Mouse (Mus musculus) G1E (cell line): ENCODE measurements at regions not wholly inside any gene's neighbourhood (a gene's known extent, or its start where the extent isn't known, plus 50 kb on each side); places are given as distances from the start of the nearest gene placed in this dataset.

Experiments
- CTCF ChIP-seq: IDR thresholded peaks from 2 replicates; pipeline ENCODE4 v1.5.1; 2012; ENCODE audit warnings: low read depth, low read length, inconsistent platforms, mixed read lengths
- GATA1 ChIP-seq: IDR thresholded peaks from 2 replicates; pipeline ENCODE4 v1.6.1; 2012; ENCODE audit warnings: borderline replicate concordance, low read length, inconsistent platforms, mixed read lengths
- POLR2AphosphoS5 ChIP-seq: IDR thresholded peaks from 2 replicates; pipeline ENCODE4 v1.6.1; 2012; ENCODE audit warnings: low read depth, low read length, inconsistent platforms; ENCODE audit not compliant: insufficient replicate concordance
- TAL1 ChIP-seq: conservative IDR thresholded peaks from 2 replicates; pipeline ENCODE4 v1.6.1; 2012; ENCODE audit warnings: low read depth, low read length, inconsistent platforms, mixed read lengths

- TF ChIP-seq TAL1 (no peak), CTCF (no peak), POLR2AphosphoS5 (no peak), GATA1 (no peak)
Observed at GRCm38 (mm10) chr15:59713965-59714739, 302.3 kb downstream of the 4933412E24Rik start.
